Mouse (Mus musculus) urinary bladder, postnatal 14 days (tissue): Measurements from ENCODE around the gene Mrpl23.

Experiments used
- DNase-seq: peaks from one replicate; pipeline ENCODE4 v3.0.0; 2021; ENCODE audit warnings: low spot score

Gene Mrpl23

GRCm38 (mm10) chr7:142574826-142575351, 42.4 kb downstream of the Mrpl23 start:
- DNase-seq = no peak

DNA sequence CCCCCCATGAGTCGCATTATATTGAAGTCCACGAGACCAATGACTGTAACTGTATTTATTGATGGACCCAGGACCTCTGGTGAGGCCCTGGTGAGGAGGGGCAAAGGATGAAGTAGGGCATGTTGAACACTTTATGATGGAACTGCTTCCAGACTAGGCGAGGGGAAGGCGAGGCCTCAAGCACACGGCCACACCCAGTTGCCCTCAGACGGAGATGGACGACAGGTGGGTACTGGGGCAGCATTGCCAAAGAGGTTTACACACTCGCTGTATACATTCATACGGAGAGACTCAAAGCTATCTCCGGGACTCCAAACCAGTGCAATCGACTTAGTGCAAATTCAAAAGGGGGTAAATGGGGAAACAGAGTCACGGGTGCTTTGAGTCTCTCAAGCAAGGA, 43.0 kb downstream of the Mrpl23 start:
- DNase-seq = no peak

DNA sequence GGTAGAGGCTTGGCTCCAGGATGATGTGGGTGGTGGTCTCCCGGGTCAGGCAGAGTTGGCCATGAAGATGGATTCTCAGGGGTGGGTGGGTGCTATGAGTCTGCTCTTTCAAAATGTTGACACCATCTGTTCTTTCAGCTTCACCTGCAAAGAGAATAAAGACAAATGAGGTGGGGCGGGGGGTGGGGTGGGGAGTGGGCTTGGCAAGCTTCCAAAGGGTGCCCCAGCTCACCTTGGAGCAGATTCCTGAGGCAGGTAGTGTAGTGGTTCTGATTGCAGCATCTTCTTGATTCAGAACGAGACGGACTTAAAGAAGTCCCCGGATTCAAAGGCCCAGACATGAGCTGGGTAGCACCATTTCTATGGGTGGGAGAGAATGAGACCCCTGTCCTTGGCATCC, 43.5 kb downstream of the Mrpl23 start:
- DNase-seq = no peak

- no peak for DNase-seq
These were observed 44.2 kb downstream of the Mrpl23 start for GRCm38 (mm10) chr7:142576472-142577326.

DNA sequence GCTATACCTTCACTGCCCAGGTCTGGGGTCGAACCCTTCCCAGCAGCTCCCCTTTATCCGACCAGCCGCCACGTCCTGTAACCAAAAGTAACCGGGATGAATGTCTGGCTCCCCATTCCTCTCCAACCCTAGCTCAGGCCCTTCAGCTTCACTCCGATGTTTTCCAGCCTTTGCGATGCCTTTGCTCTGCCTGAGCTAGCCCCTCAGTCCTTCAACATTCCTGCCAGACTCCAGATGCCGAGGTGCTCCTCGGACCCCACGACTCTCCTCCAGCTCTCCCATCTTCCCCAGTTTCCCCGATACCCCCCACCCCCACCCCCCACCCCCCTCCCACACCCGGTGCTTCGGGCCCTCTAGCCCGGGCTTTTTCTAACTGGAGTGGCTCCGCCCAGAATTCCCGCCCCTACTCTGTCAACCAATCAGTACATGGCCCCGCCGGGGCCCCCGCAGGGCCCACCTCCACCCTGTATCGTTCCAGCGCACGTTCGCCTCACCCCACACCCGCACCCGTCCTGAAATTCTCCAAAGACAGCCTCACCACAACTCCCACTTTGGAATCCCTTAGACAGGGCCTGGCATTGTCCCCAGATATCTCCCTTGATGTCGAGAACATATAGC, 45.4 kb downstream of the Mrpl23 start:
- DNase-seq = peak; percentile 32

DNA sequence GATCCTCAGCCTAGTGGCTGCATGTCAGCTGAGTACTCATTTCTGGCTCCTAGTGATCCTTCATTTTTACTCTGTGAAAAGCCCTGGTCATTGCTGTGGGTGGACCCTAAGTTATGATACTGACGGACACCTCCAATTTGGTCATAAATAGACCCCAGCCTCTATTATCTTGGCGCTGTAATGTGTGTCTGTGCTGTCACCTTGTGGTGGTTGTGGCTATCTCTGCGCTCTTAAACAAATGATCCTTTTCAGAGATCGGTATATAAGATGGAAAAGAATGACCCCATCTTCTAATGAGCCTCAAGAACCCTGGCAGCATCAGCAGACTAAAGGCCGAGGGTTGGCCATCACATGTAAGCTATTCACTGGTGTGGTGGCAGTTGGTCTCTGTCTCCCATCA, 46.6 kb downstream of the Mrpl23 start:
- no peak for DNase-seq

GRCm38 (mm10) chr7:142580121-142580879, 47.8 kb downstream of the Mrpl23 start:
- peak; percentile 46 for DNase-seq

DNA sequence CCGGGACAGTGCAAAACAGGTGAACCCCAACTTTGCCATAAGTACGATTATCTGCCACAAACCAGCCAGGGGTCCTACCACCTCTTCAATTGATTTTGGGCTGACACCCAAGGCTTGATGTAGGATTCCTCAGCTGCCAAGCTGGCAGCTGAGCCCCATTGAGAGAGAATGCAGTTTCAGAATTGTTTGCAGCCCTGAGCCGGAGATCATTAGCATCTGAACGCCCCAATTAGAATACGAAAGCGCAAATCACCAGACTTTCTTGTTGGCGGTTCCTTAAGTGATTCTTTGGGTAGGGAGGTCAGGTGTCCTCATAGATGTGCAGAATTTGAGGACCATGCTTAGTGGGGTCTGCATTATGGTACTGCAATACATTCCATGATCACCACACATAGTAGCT, 48.7 kb downstream of the Mrpl23 start:
- no peak for DNase-seq

- DNase-seq = peak; percentile 47
These were observed 49.3 kb downstream of the Mrpl23 start for GRCm38 (mm10) chr7:142581656-142582228.

GRCm38 (mm10) chr7:142584882-142585281, 52.4 kb downstream of the Mrpl23 start:
- no peak for DNase-seq

DNA sequence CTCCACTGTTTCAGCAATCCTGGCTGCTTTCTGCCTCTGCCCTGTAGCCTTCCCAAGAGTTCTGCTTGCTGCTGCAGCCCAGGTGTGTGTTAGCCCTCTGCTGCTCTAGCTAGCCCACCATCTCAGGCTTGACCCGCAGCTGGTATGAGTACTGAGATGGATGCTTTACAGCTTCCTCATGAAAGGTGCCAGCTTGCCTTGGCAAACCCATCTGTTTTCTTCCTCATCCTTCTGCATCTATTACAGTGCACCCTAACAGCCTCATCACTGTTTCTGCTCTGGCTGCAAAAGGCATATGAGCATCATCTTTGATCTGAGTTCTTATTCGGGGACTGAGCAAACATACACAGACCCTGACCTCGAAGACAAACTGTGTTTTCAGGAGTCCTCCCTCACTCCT, 53.4 kb downstream of the Mrpl23 start:
- DNase-seq = no peak

DNA sequence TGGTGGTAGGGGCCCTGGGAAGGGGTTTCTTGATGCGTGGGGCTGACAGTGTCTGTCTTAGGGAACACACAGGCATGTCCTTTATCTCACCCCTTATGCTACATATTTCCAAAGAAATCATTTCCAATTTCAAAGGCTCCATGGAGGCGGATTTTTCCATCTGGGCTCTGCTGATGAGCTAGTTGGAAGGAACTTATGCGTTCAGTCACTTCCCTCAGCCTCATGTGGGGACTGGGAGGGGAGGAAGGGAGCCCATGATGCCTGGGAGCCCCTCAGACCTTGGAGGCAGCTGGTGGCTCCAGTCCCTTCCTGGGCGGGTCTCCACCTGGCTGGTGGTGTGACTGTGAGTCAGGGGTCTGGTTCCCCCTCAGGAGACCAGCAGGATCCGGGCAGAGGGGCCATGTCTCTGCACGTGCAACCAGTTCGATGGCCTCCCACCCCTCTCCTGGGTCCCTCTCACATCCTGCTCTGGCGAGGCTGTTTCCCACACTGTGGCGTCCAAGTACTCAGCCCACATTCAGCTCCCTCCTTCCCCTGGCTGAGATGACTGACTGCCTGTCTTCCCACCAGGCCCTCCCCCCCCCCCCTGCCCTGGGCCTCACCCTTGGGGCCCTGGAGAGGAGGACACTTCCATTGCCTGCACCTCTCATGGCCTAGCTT, 55.9 kb downstream of the Mrpl23 start:
- no peak for DNase-seq
